Mouse (Mus musculus) G1E (cell line): ENCODE results near the gene Cntn4. TPM values are rescaled to one million over a fixed set of nuclear protein-coding genes. Genes with fewer than 3 reads are reported as not detected.

Source experiments
- ATAC-seq: 2 replicates; pipeline ENCODE4 v1.8.0; 2016; ENCODE audit warnings: mild to moderate bottlenecking; ENCODE audit not compliant: insufficient number of reproducible peaks, poor library complexity, low FRiP score, severe bottlenecking; ENCODE audit errors: extremely low read depth
- DNase-seq: peaks from one replicate; pipeline ENCODE4 v3.0.0; 2012; ENCODE audit warnings: low spot score
- H3K27me3 ChIP-seq: 2 replicates; pipeline ENCODE4 v1.6.1; 2012; ENCODE audit warnings: mild to moderate bottlenecking, low read length, inconsistent platforms; ENCODE audit not compliant: insufficient read depth
- H3K36me3 ChIP-seq: replicated peaks from 2 replicates; pipeline ENCODE3; 2012; ENCODE audit warnings: mild to moderate bottlenecking, inconsistent platforms
- H3K4me1 ChIP-seq: 2 replicates; pipeline ENCODE4 v1.6.1; 2012; ENCODE audit warnings: low read depth, low read length, inconsistent platforms, mixed read lengths; ENCODE audit not compliant: insufficient read depth
- H3K4me3 ChIP-seq: 2 replicates; pipeline ENCODE4 v1.5.1; 2012; ENCODE audit warnings: low read depth, mild to moderate bottlenecking, inconsistent platforms, low read length, moderate library complexity, mixed read lengths
- H3K9me3 ChIP-seq: replicated peaks from 2 replicates; pipeline ENCODE4 v1.6.1; 2012; ENCODE audit warnings: inconsistent platforms
- CTCF ChIP-seq: IDR thresholded peaks from 2 replicates; pipeline ENCODE4 v1.5.1; 2012; ENCODE audit warnings: low read depth, low read length, inconsistent platforms, mixed read lengths
- GATA1 ChIP-seq: IDR thresholded peaks from 2 replicates; pipeline ENCODE4 v1.6.1; 2012; ENCODE audit warnings: borderline replicate concordance, low read length, inconsistent platforms, mixed read lengths
- GATA2 ChIP-seq: IDR thresholded peaks from 2 replicates; pipeline ENCODE4 v1.6.1; 2012; ENCODE audit warnings: low read depth, low read length, inconsistent platforms, borderline replicate concordance
- POLR2AphosphoS5 ChIP-seq: IDR thresholded peaks from 2 replicates; pipeline ENCODE4 v1.6.1; 2012; ENCODE audit warnings: low read depth, low read length, inconsistent platforms; ENCODE audit not compliant: insufficient replicate concordance
- TAL1 ChIP-seq: conservative IDR thresholded peaks from 2 replicates; pipeline ENCODE4 v1.6.1; 2012; ENCODE audit warnings: low read depth, low read length, inconsistent platforms, mixed read lengths
- polyA plus RNA-seq: library from polyadenylated mRNA; stranded (reverse); fragments of >175 nt; gene quantifications from 2 replicates; pipeline ENCODE4 v1.2.3, GENCODE M21; 2012
- total RNA-seq, 2 experiments: library from RNA; stranded (forward) in 1 of 2; stranded (reverse) in 1 of 2; fragments of 200-1000 nt in 1 of 2; fragments of >200 nt in 1 of 2; fragmentation: Nextera tagmentation in 1 of 2; gene quantifications; 2 replicates each; pipeline ENCODE4 v1.2.3; 2014 to 2017

The Cntn4 gene
- total and polyA plus RNA-seq, 3 experiments: 0.38 TPM; not detected in 2

GRCm38 (mm10) chr6:106725642-106726041, 1048.2 kb downstream of the Cntn4 start:
- H3K4me3 ChIP-seq: no peak overlapping the region; the same call in 1 of the 2 replicates
- TF ChIP-seq GATA2 (no peak), TAL1 (no peak), POLR2AphosphoS5 (no peak), GATA1 (no peak), CTCF (no peak)
- no peaks in the 10 kb centered on the region for H3K9me3 ChIP-seq
- DNase-seq (no peak), ATAC-seq (peak; percentile 36; the same call in 1 of the 2 replicates)
- peaks cover 11% of the 10 kb centered on the region for H3K4me1 ChIP-seq
- no peaks in the 10 kb centered on the region for H3K36me3 ChIP-seq
- H3K27me3 ChIP-seq: no peaks in the 10 kb centered on the region

- H3K36me3 ChIP-seq: no peaks in the 10 kb centered on the region
- ATAC-seq (peak; percentile 59), DNase-seq (no peak)
- peaks cover 11% of the 10 kb centered on the region for H3K4me1 ChIP-seq
- H3K4me3 ChIP-seq: no peak overlapping the region; the same call in 1 of the 2 replicates
- no peak for TF ChIP-seq GATA2
- TF ChIP-seq POLR2AphosphoS5: no peak
- no peak for TF ChIP-seq CTCF
- no peak for TF ChIP-seq GATA1
- no peak for TF ChIP-seq TAL1
- H3K9me3 ChIP-seq: no peaks in the 10 kb centered on the region
- H3K27me3 ChIP-seq: no peaks in the 10 kb centered on the region
These were observed 1048.6 kb downstream of the Cntn4 start for GRCm38 (mm10) chr6:106726078-106726477.

GRCm38 (mm10) chr6:106727703-106728102, 1050.2 kb downstream of the Cntn4 start:
- Histone ChIP-seq H3K4me3 (no peak overlapping the region), H3K9me3 (no peaks in the 10 kb centered on the region), H3K4me1 (peaks cover 14% of the 10 kb centered on the region), H3K27me3 (no peaks in the 10 kb centered on the region), H3K36me3 (no peaks in the 10 kb centered on the region)
- no peak for ATAC-seq
- no peak for DNase-seq
- TF ChIP-seq POLR2AphosphoS5 (no peak), GATA1 (no peak), TAL1 (no peak), GATA2 (no peak), CTCF (no peak)

GRCm38 (mm10) chr6:106729682-106730314, 1052.3 kb downstream of the Cntn4 start:
- peaks cover 14% of the 10 kb centered on the region for H3K4me1 ChIP-seq
- H3K27me3 ChIP-seq: no peaks in the 10 kb centered on the region
- no peaks in the 10 kb centered on the region for H3K36me3 ChIP-seq
- H3K9me3 ChIP-seq: no peaks in the 10 kb centered on the region
- no peak for ATAC-seq
- TF ChIP-seq GATA1 (no peak), CTCF (no peak), TAL1 (no peak)
- no peak overlapping the region for H3K4me3 ChIP-seq
- no peak for DNase-seq

- no peaks in the 10 kb centered on the region for H3K27me3 ChIP-seq
- 0 out of 2 replicates have a peak, but pooled peaks cover 3% of the 10 kb centered on the region for H3K4me1 ChIP-seq
- no peaks in the 10 kb centered on the region for H3K36me3 ChIP-seq
- no peaks in the 10 kb centered on the region for H3K9me3 ChIP-seq
- no peak overlapping the region for H3K4me3 ChIP-seq
- ATAC-seq (peak; percentile 56), DNase-seq (no peak)
- TF ChIP-seq TAL1 (no peak), CTCF (no peak)
These were observed 1055.1 kb downstream of the Cntn4 start for GRCm38 (mm10) chr6:106732563-106732962.

GRCm38 (mm10) chr6:106738229-106738628, 1060.8 kb downstream of the Cntn4 start:
- DNase-seq: no peak
- ATAC-seq: no peak
- no peaks in the 10 kb centered on the region for H3K36me3 ChIP-seq
- no peaks in the 10 kb centered on the region for H3K4me1 ChIP-seq
- no peaks in the 10 kb centered on the region for H3K27me3 ChIP-seq
- H3K9me3 ChIP-seq: no peaks in the 10 kb centered on the region
- H3K4me3 ChIP-seq: no peak overlapping the region
- TF ChIP-seq GATA1 (no peak), POLR2AphosphoS5 (no peak), CTCF (no peak), TAL1 (no peak), GATA2 (no peak)
